Mouse (Mus musculus) testis, adult 2 months (tissue): Measurements from ENCODE around the gene Dnaja3. TPM values are rescaled to one million over a fixed set of nuclear protein-coding genes. Genes with fewer than 3 reads are reported as not detected.
A peak's percentile ranks its signal among the peaks of the same experiment; 100 is the strongest.

Source experiments
- H3K27ac ChIP-seq: fragments of 200-500 bp; 2 replicates; pipeline ENCODE4 v1.5.1; 2012; ENCODE audit warnings: low read depth, low read length; ENCODE audit not compliant: control insufficient read depth, insufficient read depth
- H3K27me3 ChIP-seq: fragments of 200-500 bp; 2 replicates; pipeline ENCODE4 v1.6.1; 2012; ENCODE audit warnings: mild to moderate bottlenecking, low read length, moderate library complexity; ENCODE audit not compliant: control insufficient read depth, insufficient read depth
- H3K36me3 ChIP-seq: fragments of 200-500 bp; 2 replicates; pipeline ENCODE4 v1.6.1; 2012; ENCODE audit warnings: mild to moderate bottlenecking, low read length; ENCODE audit not compliant: control insufficient read depth, insufficient read depth
- H3K4me1 ChIP-seq: fragments of 200-500 bp; 2 replicates; pipeline ENCODE4 v1.6.1; 2012; ENCODE audit warnings: low read length; ENCODE audit not compliant: control insufficient read depth, insufficient read depth
- H3K4me3 ChIP-seq: fragments of 200-500 bp; 2 replicates; pipeline ENCODE4 v1.5.1; 2012; ENCODE audit warnings: low read depth, mild to moderate bottlenecking, low read length, moderate library complexity, mixed read lengths; ENCODE audit not compliant: control insufficient read depth
- CTCF ChIP-seq: fragments of 200-500 bp; IDR thresholded peaks from 2 replicates; pipeline ENCODE4 v1.5.1; 2012; ENCODE audit warnings: low read depth, mild to moderate bottlenecking, inconsistent platforms, low read length, moderate library complexity; ENCODE audit not compliant: control insufficient read depth, insufficient read depth, insufficient replicate concordance
- POLR2A ChIP-seq: fragments of 200-500 bp; IDR thresholded peaks from 2 replicates; pipeline ENCODE4 v1.6.1; 2012; ENCODE audit warnings: low read depth, mild to moderate bottlenecking, inconsistent platforms, low read length, moderate library complexity; ENCODE audit not compliant: control insufficient read depth
- polyA plus RNA-seq: library from polyadenylated mRNA; depleted of rRNA; stranded (reverse); fragments of >200 nt; gene quantifications from 2 replicates; pipeline ENCODE4 v1.2.3, GENCODE M21; 2012

The Dnaja3 gene
- polyA plus RNA-seq, 1 experiment: 26.7 TPM

- Histone ChIP-seq H3K27me3 (no peaks in the 10 kb centered on the region), H3K27ac (no peak overlapping the region), H3K4me3 (no peak overlapping the region), H3K36me3 (no peaks in the 10 kb centered on the region), H3K4me1 (peaks cover 18% of the 10 kb centered on the region)
- TF ChIP-seq CTCF (no peak), POLR2A (no peak)
Measured at GRCm38 (mm10) chr16:4646831-4647230, 7.0 kb downstream of the Dnaja3 start.

GRCm38 (mm10) chr16:4647651-4648141, 7.9 kb downstream of the Dnaja3 start:
- TF ChIP-seq POLR2A (no peak), CTCF (no peak)
- peaks cover 22% of the 10 kb centered on the region for H3K4me1 ChIP-seq
- H3K27me3 ChIP-seq: no peaks in the 10 kb centered on the region
- no peak overlapping the region for H3K4me3 ChIP-seq
- no peaks in the 10 kb centered on the region for H3K36me3 ChIP-seq
- H3K27ac ChIP-seq: no peak overlapping the region

- Histone ChIP-seq H3K4me1 (peaks cover 15% of the 10 kb centered on the region), H3K27ac (no peak overlapping the region), H3K4me3 (no peak overlapping the region), H3K36me3 (no peaks in the 10 kb centered on the region), H3K27me3 (no peaks in the 10 kb centered on the region)
- no peak for TF ChIP-seq POLR2A
Measured at GRCm38 (mm10) chr16:4648416-4649023, 8.7 kb downstream of the Dnaja3 start.

- no peaks in the 10 kb centered on the region for H3K36me3 ChIP-seq
- H3K27ac ChIP-seq: no peak overlapping the region
- TF ChIP-seq CTCF: no peak
- TF ChIP-seq POLR2A: no peak
- no peak overlapping the region for H3K4me3 ChIP-seq
- no peaks in the 10 kb centered on the region for H3K27me3 ChIP-seq
- H3K4me1 ChIP-seq: peaks cover 15% of the 10 kb centered on the region
Measured at GRCm38 (mm10) chr16:4649211-4649610, 9.4 kb downstream of the Dnaja3 start.

DNA sequence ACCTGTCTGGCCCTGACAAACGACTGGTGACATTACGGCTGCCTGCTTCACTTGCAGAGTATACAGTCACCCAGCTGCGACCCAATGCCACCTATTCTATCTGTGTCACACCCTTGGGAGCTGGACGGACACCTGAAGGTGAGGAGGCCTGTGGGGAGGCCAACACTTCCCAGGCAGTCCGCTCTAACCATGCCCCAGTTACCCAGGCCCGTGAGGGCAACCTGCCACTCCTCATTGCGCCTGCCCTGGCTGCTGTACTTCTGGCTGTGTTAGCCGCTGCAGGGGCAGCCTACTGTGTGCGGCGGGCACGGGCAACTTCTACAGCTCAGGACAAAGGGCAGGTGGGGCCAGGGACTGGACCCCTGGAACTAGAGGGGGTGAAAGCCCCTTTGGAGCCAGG, 9.9 kb downstream of the Dnaja3 start:
- H3K4me3 ChIP-seq: no peak overlapping the region
- H3K27me3 ChIP-seq: no peaks in the 10 kb centered on the region
- H3K4me1 ChIP-seq: peaks cover 15% of the 10 kb centered on the region
- H3K27ac ChIP-seq: no peak overlapping the region
- TF ChIP-seq POLR2A (no peak), CTCF (no peak)
- H3K36me3 ChIP-seq: no peaks in the 10 kb centered on the region

GRCm38 (mm10) chr16:4650161-4650560, 10.4 kb downstream of the Dnaja3 start:
- Histone ChIP-seq H3K4me3 (no peak overlapping the region), H3K27me3 (no peaks in the 10 kb centered on the region), H3K36me3 (no peaks in the 10 kb centered on the region), H3K27ac (no peak overlapping the region), H3K4me1 (peaks cover 15% of the 10 kb centered on the region)
- no peak for TF ChIP-seq CTCF
- TF ChIP-seq POLR2A: no peak

- peak overlapping the region; percentile 39 for H3K27ac ChIP-seq
- TF ChIP-seq CTCF (no peak), POLR2A (no peak)
Measured at GRCm38 (mm10) chr16:4651081-4651480, 11.3 kb downstream of the Dnaja3 start.

GRCm38 (mm10) chr16:4651624-4652023, 11.8 kb downstream of the Dnaja3 start:
- Histone ChIP-seq H3K36me3 (no peaks in the 10 kb centered on the region), H3K27ac (no peak overlapping the region), H3K4me1 (peaks cover 11% of the 10 kb centered on the region), H3K4me3 (no peak overlapping the region), H3K27me3 (no peaks in the 10 kb centered on the region)
- no peak for TF ChIP-seq POLR2A

More at GRCm38 (mm10) chr16:4651081-4651480, 11.3 kb downstream of the Dnaja3 start:
- no peak overlapping the region for H3K4me3 ChIP-seq
- no peaks in the 10 kb centered on the region for H3K36me3 ChIP-seq
- peaks cover 11% of the 10 kb centered on the region for H3K4me1 ChIP-seq
- no peaks in the 10 kb centered on the region for H3K27me3 ChIP-seq
